In the genomic region with DNA sequence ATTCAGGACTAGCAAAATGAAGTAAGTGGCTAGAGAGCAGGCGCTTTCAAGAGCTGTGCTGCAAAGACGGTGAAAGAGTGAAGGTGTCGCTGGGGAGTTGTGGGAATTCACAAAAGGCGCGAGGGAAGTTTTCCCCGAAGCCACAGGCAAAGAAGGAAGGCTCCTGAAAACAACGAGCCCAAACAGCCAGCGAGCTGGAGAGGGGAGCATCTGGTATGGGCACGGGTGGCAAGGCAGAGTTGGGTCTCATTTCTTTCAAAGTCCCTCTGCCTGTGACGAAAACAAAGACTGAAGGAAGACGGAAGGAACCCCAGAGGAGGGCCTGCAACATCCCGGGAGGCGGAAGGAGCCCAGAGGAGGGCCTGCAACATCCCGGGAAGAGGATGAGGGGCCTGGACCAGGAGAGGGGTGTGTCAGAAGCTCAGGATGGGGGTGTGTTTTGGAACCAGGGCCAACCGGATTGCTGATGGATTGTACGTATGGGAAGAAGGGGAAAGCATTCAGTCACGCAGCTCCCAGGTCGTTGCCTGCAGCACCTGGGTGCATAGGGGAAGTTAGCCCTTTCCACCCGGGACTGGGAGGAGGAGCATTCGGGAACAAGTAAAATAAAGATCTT, we compare ENCODE assay signal across 18 mouse cellular contexts. TPM values are rescaled to one million over a fixed set of nuclear protein-coding genes. Genes with fewer than 3 reads are reported as not detected.
DNase-seq lines count a peak whose midpoint lies in the region; ATAC-seq lines count a peak whose summit lies in the region.
"Had no signal": no experiment of that assay in that cellular context is flagged by ENCODE, and none has a peak within 500 bp of the region (broad histone marks: within the 10 kb centered on the region; RNA-seq: fewer than 3 reads in every experiment).

No protein-coding gene starts in this region.

- WGBS in heart, embryonic 10.5 days, result 4% methylated on average over 20 of the region's 20 CpGs
- WGBS in lung, embryonic 15.5 days, result 5% methylated on average over 20 of the region's 20 CpGs

- H3K4me2 ChIP-seq in lung, embryonic 15.5 days, result peak overlapping the region; percentile 82

- peaks cover 100% of the 10 kb centered on the region for H3K27me3 ChIP-seq in heart, embryonic 10.5 days (ENCODE audit: insufficient read depth, poor library complexity, severe bottlenecking)
- peaks cover 98% of the 10 kb centered on the region for H3K27me3 ChIP-seq in lung, embryonic 15.5 days

- peaks cover 88% of the 10 kb centered on the region for H3K4me1 ChIP-seq in heart, embryonic 10.5 days
- H3K4me1 ChIP-seq in lung, embryonic 15.5 days, result peaks cover 81% of the 10 kb centered on the region

- H3K9me3 ChIP-seq in heart, embryonic 10.5 days, result no peaks in the 10 kb centered on the region
- no peaks in the 10 kb centered on the region for H3K9me3 ChIP-seq in lung, embryonic 15.5 days

- H3K9ac ChIP-seq in lung, embryonic 15.5 days, result no peak overlapping the region
- H3K9ac ChIP-seq: liver, postnatal 0 days had no signal

- intact Hi-C loops in gastrocnemius, postnatal 36 days (cut with DNase I), result no loop called here

- H3K4me3 ChIP-seq in heart, embryonic 10.5 days, result 0 out of 2 replicates have a peak overlapping the region, but pooled peaks have one; percentile 9
- H3K4me3 ChIP-seq in lung, embryonic 15.5 days, result peak overlapping the region; percentile 54; the same call in 1 of the 2 replicates

- no peak overlapping the region for H3K27ac ChIP-seq in heart, embryonic 10.5 days
- peak overlapping the region; percentile 97 for H3K27ac ChIP-seq in lung, embryonic 15.5 days
- H3K27ac ChIP-seq: kidney, postnatal 0 days had no signal

- H3K36me3 ChIP-seq in heart, embryonic 10.5 days, result no peaks in the 10 kb centered on the region
- no peaks in the 10 kb centered on the region for H3K36me3 ChIP-seq in lung, embryonic 15.5 days

- DNase-seq in heart, embryonic 10.5 days (ENCODE audit: low spot score), result no peak
- no peak for DNase-seq in heart, postnatal 4 days
- no peak for DNase-seq in lung, postnatal 10 days
- peak; percentile 60 for DNase-seq in R1 (ENCODE audit: low read depth, low spot score)
- DNase-seq in induced T-regulatory cell, adult 2 months (ENCODE audit: low read depth), result peak; percentile 29
- DNase-seq in gastrocnemius, postnatal 36 days, result no peak
- DNase-seq in thymus, postnatal 14 days, result no peak
- DNase-seq: B cell, adult 2 months; cerebellum, adult 8-10 months; heart, adult 11 months; heart, postnatal 14 days; liver, postnatal 0 days; midbrain, embryonic 14.5 days; right cerebral cortex, postnatal 14 days had no signal

- ATAC-seq in lung, embryonic 15.5 days (ENCODE audit: borderline replicate concordance, extremely low read depth, low FRiP score, low TSS enrichment), result no peak
- ATAC-seq: liver, postnatal 0 days had no signal

RNA-seq across cellular contexts. Expression of a gene that starts 2.0 kb away (rescaled TPM):
- 1.8 and 3.2 TPM in 2 replicates for polyA plus RNA-seq in heart, embryonic 10.5 days (2016; fragmentation: Nextera tagmentation; extraction: Ambion mirVana)
- under 1 TPM in 1 of 2 experiments, not detected in 1; 0.55 TPM for total RNA-seq in heart, postnatal 4 days (2021)
- polyA plus RNA-seq in lung, embryonic 15.5 days (2015; fragmentation: Nextera tagmentation; extraction: Ambion mirVana), result 181 and 186 TPM in 2 replicates
- total RNA-seq in gastrocnemius, postnatal 36 days (2021), result 1 to 10 TPM; 3.4 to 3.8 TPM
- total RNA-seq: neutrophil, adult 5-6 weeks had no signal

RNA-seq across cellular contexts. Expression of a gene that starts 3.8 kb away (rescaled TPM):
- polyA plus RNA-seq in heart, embryonic 10.5 days (2016; fragmentation: Nextera tagmentation; extraction: Ambion mirVana), result 1.2 and 3.6 TPM in 2 replicates
- total RNA-seq in heart, postnatal 4 days (2021), result not detected
- 6.5 and 6.6 TPM in 2 replicates for polyA plus RNA-seq in lung, embryonic 15.5 days (2015; fragmentation: Nextera tagmentation; extraction: Ambion mirVana)
- not detected for total RNA-seq in gastrocnemius, postnatal 36 days (2021)
- total RNA-seq: heart, postnatal 14 days; MEL; neutrophil, adult 5-6 weeks had no signal
- polyA plus RNA-seq: liver, postnatal 0 days had no signal

RNA-seq across cellular contexts. Expression of a gene that starts 14.2 kb away (rescaled TPM):
- polyA plus RNA-seq in heart, embryonic 10.5 days (2016; fragmentation: Nextera tagmentation; extraction: Ambion mirVana), result 15.6 and 15.7 TPM in 2 replicates
- total RNA-seq in heart, postnatal 4 days (2021), result 1 to 10 TPM; 8.2 to 9.2 TPM
- polyA plus RNA-seq in lung, embryonic 15.5 days (2015; fragmentation: Nextera tagmentation; extraction: Ambion mirVana), result 26.2 and 27.1 TPM in 2 replicates
- total RNA-seq in gastrocnemius, postnatal 36 days (2021), result 1 to 10 TPM; 6.8 to 7.5 TPM

RNA-seq across cellular contexts. Expression of a gene that starts 15.6 kb away (rescaled TPM):
- 127 and 128 TPM in 2 replicates for polyA plus RNA-seq in heart, embryonic 10.5 days (2016; fragmentation: Nextera tagmentation; extraction: Ambion mirVana)
- total RNA-seq in heart, postnatal 4 days (2021), result 100 to 1,000 TPM in 1 of 2 experiments, 10 to 100 TPM in 1; 96.9 to 109 TPM
- polyA plus RNA-seq in lung, embryonic 15.5 days (2015; fragmentation: Nextera tagmentation; extraction: Ambion mirVana), result 120 and 122 TPM in 2 replicates
- total RNA-seq in gastrocnemius, postnatal 36 days (2021), result 100 to 1,000 TPM; 126 to 128 TPM

RNA-seq across cellular contexts. Expression of a gene that starts 19.6 kb away (rescaled TPM):
- 751 and 801 TPM in 2 replicates for polyA plus RNA-seq in heart, embryonic 10.5 days (2016; fragmentation: Nextera tagmentation; extraction: Ambion mirVana)
- total RNA-seq in heart, postnatal 4 days (2021), result 1,000 to 10,000 TPM; 1,698 to 1,707 TPM
- 909 and 953 TPM in 2 replicates for polyA plus RNA-seq in lung, embryonic 15.5 days (2015; fragmentation: Nextera tagmentation; extraction: Ambion mirVana)
- total RNA-seq in gastrocnemius, postnatal 36 days (2021), result 100 to 1,000 TPM; 787 to 802 TPM

Comparison
In these comparisons a context has a peak if more than half of its experiments do, and no peak if none do; other contexts are left out.
1. DNase-seq: peak in R1 (single experiment) and induced T-regulatory cell, adult 2 months (single experiment); none in heart, embryonic 10.5 days (single experiment), heart, postnatal 4 days (single experiment), lung, postnatal 10 days (single experiment), gastrocnemius, postnatal 36 days (0 of 2) and thymus, postnatal 14 days (single experiment).